Mouse (Mus musculus) mesoderm, embryonic 11.5 days (tissue): Measurements from ENCODE around the gene Mpp6.

Source experiments
- DNase-seq: peaks from one replicate; pipeline ENCODE4 v3.0.0-alpha.2; 2012; ENCODE audit warnings: low read depth, low spot score

The Mpp6 gene

GRCm38 (mm10) chr6:50109757-50110378 lies at the start of gene Mpp6:
TSS of gene Mpp6 (plus strand) at chr6:50110241.
- DNase-seq, result peak; percentile 93

- no peak for DNase-seq
Measured at GRCm38 (mm10) chr6:50066172-50066571, 43.9 kb upstream of the Mpp6 start.

GRCm38 (mm10) chr6:50068490-50068889 lies 41.6 kb upstream of the Mpp6 start:
- DNase-seq, result no peak

- DNase-seq, result no peak
Measured at GRCm38 (mm10) chr6:50075248-50075647, 34.8 kb upstream of the Mpp6 start.

GRCm38 (mm10) chr6:50076473-50076872 lies 33.6 kb upstream of the Mpp6 start:
- DNase-seq, result no peak

GRCm38 (mm10) chr6:50080431-50080830 lies 29.6 kb upstream of the Mpp6 start:
- no peak for DNase-seq

GRCm38 (mm10) chr6:50085206-50085605 lies 24.8 kb upstream of the Mpp6 start:
- peak; percentile 20 for DNase-seq

GRCm38 (mm10) chr6:50089333-50089732 lies 20.7 kb upstream of the Mpp6 start:
- no peak for DNase-seq

- no peak for DNase-seq
Measured at GRCm38 (mm10) chr6:50090221-50090620, 19.8 kb upstream of the Mpp6 start.

- no peak for DNase-seq
Measured at GRCm38 (mm10) chr6:50091462-50092154, 18.4 kb upstream of the Mpp6 start.

GRCm38 (mm10) chr6:50109201-50109756 lies 762 bp upstream of the Mpp6 start:
- DNase-seq, result peak; percentile 24

- peak; percentile 47 for DNase-seq
Measured at GRCm38 (mm10) chr6:50110379-50110941, 419 bp downstream of the Mpp6 start.

- DNase-seq, result peak; percentile 43
Measured at GRCm38 (mm10) chr6:50111111-50111655, 1.1 kb downstream of the Mpp6 start.

GRCm38 (mm10) chr6:50112775-50113174 lies 2.7 kb downstream of the Mpp6 start:
- peak; percentile 92 for DNase-seq

GRCm38 (mm10) chr6:50114280-50114679 lies 4.2 kb downstream of the Mpp6 start:
- no peak for DNase-seq

- DNase-seq, result no peak
Measured at GRCm38 (mm10) chr6:50120931-50121330, 10.9 kb downstream of the Mpp6 start.

- no peak for DNase-seq
Measured at GRCm38 (mm10) chr6:50122835-50123234, 12.8 kb downstream of the Mpp6 start.

- DNase-seq, result no peak
Measured at GRCm38 (mm10) chr6:50124197-50124596, 14.2 kb downstream of the Mpp6 start.

- DNase-seq, result no peak
Measured at GRCm38 (mm10) chr6:50126331-50126730, 16.3 kb downstream of the Mpp6 start.

- no peak for DNase-seq
Measured at GRCm38 (mm10) chr6:50127536-50127935, 17.5 kb downstream of the Mpp6 start.

- DNase-seq, result no peak
Measured at GRCm38 (mm10) chr6:50137651-50138050, 27.6 kb downstream of the Mpp6 start.

- DNase-seq, result no peak
Measured at GRCm38 (mm10) chr6:50139526-50139925, 29.5 kb downstream of the Mpp6 start.
